Mouse (Mus musculus) lung, adult 2 months (tissue): Measurements from ENCODE around the gene Gm12169.

Source experiments
- CTCF ChIP-seq: fragments of 200-500 bp; IDR thresholded peaks from 2 replicates; pipeline ENCODE4 v1.5.1; 2011; ENCODE audit warnings: mild to moderate bottlenecking, low read length, control low read depth; ENCODE audit not compliant: insufficient read depth
- POLR2A ChIP-seq: fragments of 200-500 bp; IDR thresholded peaks from 2 replicates; pipeline ENCODE4 v1.6.1; 2011; ENCODE audit warnings: low read depth, mild to moderate bottlenecking, control low read depth, low read length, borderline replicate concordance; ENCODE audit errors: extremely low read depth

DNA sequence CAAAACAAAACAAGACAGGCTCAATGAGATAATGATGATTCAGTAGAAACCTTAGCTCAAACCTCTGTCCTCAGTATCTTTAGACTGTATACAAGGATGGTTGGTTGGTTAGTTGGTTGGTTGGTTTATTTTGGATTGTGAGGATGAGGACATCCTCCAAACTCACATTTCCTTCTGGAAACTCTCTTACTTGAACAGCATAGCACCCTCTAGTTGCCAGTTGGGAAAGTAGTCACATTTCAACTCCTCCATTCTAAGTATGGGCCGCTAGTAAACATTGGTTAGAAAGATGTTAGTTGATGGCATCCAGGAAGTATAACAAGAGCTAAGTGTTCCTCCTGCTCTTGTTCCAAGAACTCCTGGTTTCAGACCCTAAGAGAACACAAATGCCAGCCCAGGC lies 45.1 kb downstream of the Gm12169 start:
- TF ChIP-seq CTCF (no peak), POLR2A (no peak)
